Mouse (Mus musculus) MEL-GATA-1-ER (cell line): ENCODE measurements at regions not wholly inside any gene's neighbourhood (a gene's known extent, or its start where the extent isn't known, plus 50 kb on each side); places are given as distances from the start of the nearest gene placed in this dataset.
A peak's percentile ranks its signal among the peaks of the same experiment; 100 is the strongest.
"Not testable (repeated sequence)": the region's sequence is repeated elsewhere in the genome, so short reads cannot be mapped to it uniquely, and the experiment has no call there.

Experiments
- DNase-seq: peaks from one replicate; pipeline ENCODE4 v3.0.0-alpha.2; 2012; ENCODE audit warnings: low read depth; ENCODE audit errors: extremely low read depth

GRCm38 (mm10) chr13:4858341-4858740, 249.4 kb upstream of the Akr1e1 start:
- DNase-seq = no peak

- not testable (repeated sequence) for DNase-seq
Measured at GRCm38 (mm10) chr13:4839481-4839880, 230.5 kb upstream of the Akr1e1 start.

- no peak for DNase-seq
Measured at GRCm38 (mm10) chr13:4826756-4827155, 217.8 kb upstream of the Akr1e1 start.

GRCm38 (mm10) chr13:4825749-4826148, 216.8 kb upstream of the Akr1e1 start:
- DNase-seq = not testable (repeated sequence)

GRCm38 (mm10) chr13:4806876-4807275, 197.9 kb upstream of the Akr1e1 start:
- no peak for DNase-seq

- no peak for DNase-seq
Measured at GRCm38 (mm10) chr13:4800666-4801065, 191.7 kb upstream of the Akr1e1 start.

GRCm38 (mm10) chr13:4791139-4791538, 182.2 kb upstream of the Akr1e1 start:
- no peak for DNase-seq

GRCm38 (mm10) chr13:4790414-4790813, 181.4 kb upstream of the Akr1e1 start:
- no peak for DNase-seq

- no peak for DNase-seq
Measured at GRCm38 (mm10) chr13:4783290-4783689, 174.3 kb upstream of the Akr1e1 start.

GRCm38 (mm10) chr13:4778264-4778823, 169.4 kb upstream of the Akr1e1 start:
- not testable (repeated sequence) for DNase-seq

- DNase-seq = no peak
Measured at GRCm38 (mm10) chr13:4776855-4777254, 167.9 kb upstream of the Akr1e1 start.

- DNase-seq = no peak
Measured at GRCm38 (mm10) chr13:4772324-4772723, 163.3 kb upstream of the Akr1e1 start.

GRCm38 (mm10) chr13:4771120-4772075, 162.4 kb upstream of the Akr1e1 start:
- no peak for DNase-seq

GRCm38 (mm10) chr13:4759965-4760364, 151.0 kb upstream of the Akr1e1 start:
- DNase-seq = no peak

- no peak for DNase-seq
Measured at GRCm38 (mm10) chr13:4756529-4756928, 147.6 kb upstream of the Akr1e1 start.

GRCm38 (mm10) chr13:4742930-4743329, 134.0 kb upstream of the Akr1e1 start:
- DNase-seq = no peak

- DNase-seq = not testable (repeated sequence)
Measured at GRCm38 (mm10) chr13:4716299-4716698, 107.3 kb upstream of the Akr1e1 start.

GRCm38 (mm10) chr13:4714724-4715123, 105.8 kb upstream of the Akr1e1 start:
- DNase-seq = no peak

GRCm38 (mm10) chr13:4712698-4713097, 103.7 kb upstream of the Akr1e1 start:
- no peak for DNase-seq

GRCm38 (mm10) chr13:4699591-4699990, 90.6 kb upstream of the Akr1e1 start:
- DNase-seq = not testable (repeated sequence)

- peak; percentile 25 for DNase-seq
Measured at GRCm38 (mm10) chr13:4666375-4667140, 57.6 kb upstream of the Akr1e1 start.

GRCm38 (mm10) chr13:4663390-4663789, 54.4 kb upstream of the Akr1e1 start:
- no peak for DNase-seq
